Comparison of ENCODE assay signal across 9 mouse cellular contexts in genomic region chr9:22095854-22096307, GRCm38 (mm10). TPM values are rescaled to one million over a fixed set of nuclear protein-coding genes. Genes with fewer than 3 reads are reported as not detected.
DNase-seq lines count a peak whose midpoint lies in the region; ATAC-seq and TF ChIP-seq lines count a peak whose summit lies in the region.
"Had no signal": no experiment of that assay in that cellular context is flagged by ENCODE, and none has a peak within 500 bp of the region (broad histone marks: within the 10 kb centered on the region; RNA-seq: fewer than 3 reads in every experiment).

No protein-coding gene starts in this region.

- no peak for TF ChIP-seq EP300 in ES-Bruce4 (IDR thresholded peaks at IDR 0.05; ENCODE audit: insufficient read depth, low read depth, low read length)
- no peak for TF ChIP-seq EP300 in heart, postnatal 0 days (IDR thresholded peaks at IDR 0.05; ENCODE audit: low read depth)

- no peak for TF ChIP-seq POLR2A in ES-Bruce4 (IDR thresholded peaks at IDR 0.05; ENCODE audit: insufficient read depth, low read length)
- no peak for TF ChIP-seq POLR2A in lung, adult 2 months (IDR thresholded peaks at IDR 0.05; ENCODE audit: borderline replicate concordance, extremely low read depth, low read depth, low read length)

- no peaks in the 10 kb centered on the region for H3K9me3 ChIP-seq in ES-Bruce4 (replicated peaks; ENCODE audit: control insufficient read depth, insufficient read depth, low read length, poor library complexity, severe bottlenecking)
- no peaks in the 10 kb centered on the region for H3K9me3 ChIP-seq in forebrain, embryonic 12.5 days
- H3K9me3 ChIP-seq in heart, postnatal 0 days (replicated peaks; ENCODE audit: control insufficient read depth, low read length): no peaks in the 10 kb centered on the region
- no peaks in the 10 kb centered on the region for H3K9me3 ChIP-seq in neural tube, embryonic 15.5 days (replicated peaks)

- H3K4me2 ChIP-seq in forebrain, embryonic 12.5 days: peak overlapping the region; percentile 65
- H3K4me2 ChIP-seq in heart, postnatal 0 days (ENCODE audit: low read depth, low read length): peak overlapping the region; percentile 68
- peak overlapping the region; percentile 68 for H3K4me2 ChIP-seq in neural tube, embryonic 15.5 days

- no peaks in the 10 kb centered on the region; the same call in 1 of the 2 replicates for H3K27me3 ChIP-seq in ES-Bruce4 (ENCODE audit: control insufficient read depth, insufficient read depth, low read length, poor library complexity, severe bottlenecking)
- peaks cover 52% of the 10 kb centered on the region for H3K27me3 ChIP-seq in forebrain, embryonic 12.5 days
- 0 out of 2 replicates have a peak, but pooled peaks cover 3% of the 10 kb centered on the region for H3K27me3 ChIP-seq in heart, postnatal 0 days (ENCODE audit: control insufficient read depth, insufficient read depth, low read length)
- peaks cover 38% of the 10 kb centered on the region for H3K27me3 ChIP-seq in neural tube, embryonic 15.5 days (replicated peaks)

- H3K4me3 ChIP-seq in ES-Bruce4 (ENCODE audit: low read depth, low read length): peak overlapping the region; percentile 25
- peak overlapping the region; percentile 36 for H3K4me3 ChIP-seq in forebrain, embryonic 12.5 days (replicated peaks)
- H3K4me3 ChIP-seq in heart, postnatal 0 days (ENCODE audit: low read depth, low read length): peak overlapping the region; percentile 40
- H3K4me3 ChIP-seq in lung, adult 2 months (replicated peaks; ENCODE audit: extremely low read depth, low read depth, low read length): peak overlapping the region; percentile 32
- H3K4me3 ChIP-seq in neural tube, embryonic 15.5 days (replicated peaks): peak overlapping the region; percentile 36

- TF ChIP-seq CTCF in ES-Bruce4 (IDR thresholded peaks at IDR 0.05; ENCODE audit: low read depth, low read length): peak; percentile 53
- peak; percentile 71 for TF ChIP-seq CTCF in heart, postnatal 0 days (IDR thresholded peaks at IDR 0.05; ENCODE audit: low read depth)
- TF ChIP-seq CTCF in lung, adult 2 months (IDR thresholded peaks at IDR 0.05; ENCODE audit: insufficient read depth, low read length): peak; percentile 65

- peak overlapping the region; percentile 52 for H3K9ac ChIP-seq in ES-Bruce4 (ENCODE audit: low read depth, poor library complexity, severe bottlenecking)
- H3K9ac ChIP-seq in forebrain, embryonic 12.5 days: peak overlapping the region; percentile 59
- H3K9ac ChIP-seq in heart, postnatal 0 days (replicated peaks; ENCODE audit: low read depth, low read length): peak overlapping the region; percentile 30
- peak overlapping the region; percentile 36; the same call in 1 of the 2 replicates for H3K9ac ChIP-seq in neural tube, embryonic 15.5 days (replicated peaks)

- H3K4me1 ChIP-seq in ES-Bruce4 (ENCODE audit: control insufficient read depth, insufficient read depth, low read length): peaks cover 3% of the 10 kb centered on the region
- peaks cover 5% of the 10 kb centered on the region; the same call in 1 of the 2 replicates for H3K4me1 ChIP-seq in forebrain, embryonic 12.5 days
- H3K4me1 ChIP-seq in heart, postnatal 0 days (ENCODE audit: control insufficient read depth, insufficient read depth): 0 out of 2 replicates have a peak, but pooled peaks cover 11% of the 10 kb centered on the region
- peaks cover 2% of the 10 kb centered on the region; the same call in 1 of the 2 replicates for H3K4me1 ChIP-seq in lung, adult 2 months (ENCODE audit: control insufficient read depth, insufficient read depth, low read length)
- H3K4me1 ChIP-seq in neural tube, embryonic 15.5 days: peaks cover 13% of the 10 kb centered on the region

- no peaks in the 10 kb centered on the region for H3K36me3 ChIP-seq in ES-Bruce4 (ENCODE audit: control insufficient read depth, insufficient read depth, low read length, poor library complexity, severe bottlenecking)
- H3K36me3 ChIP-seq in forebrain, embryonic 12.5 days (replicated peaks): no peaks in the 10 kb centered on the region
- no peaks in the 10 kb centered on the region for H3K36me3 ChIP-seq in heart, postnatal 0 days (replicated peaks; ENCODE audit: control insufficient read depth, insufficient read depth, low read length)
- H3K36me3 ChIP-seq in neural tube, embryonic 15.5 days: no peaks in the 10 kb centered on the region

- ATAC-seq in cerebellum, adult (ENCODE audit: insufficient number of reproducible peaks, low FRiP score, low TSS enrichment): peak; percentile 64; the same call in 1 of the 2 replicates
- peak; percentile 79 for ATAC-seq in forebrain, embryonic 12.5 days (ENCODE audit: low FRiP score)
- ATAC-seq in heart, postnatal 0 days (ENCODE audit: insufficient read depth, low read depth): peak; percentile 82
- ATAC-seq in neural tube, embryonic 15.5 days (ENCODE audit: low FRiP score): peak; percentile 63

- no peak overlapping the region for H3K27ac ChIP-seq in ES-Bruce4 (ENCODE audit: insufficient read depth, low read length)
- no peak overlapping the region for H3K27ac ChIP-seq in forebrain, embryonic 12.5 days
- H3K27ac ChIP-seq in heart, postnatal 0 days (ENCODE audit: low read depth): no peak overlapping the region
- H3K27ac ChIP-seq in neural tube, embryonic 15.5 days (replicated peaks): no peak overlapping the region

- peak; percentile 60 for DNase-seq in heart, postnatal 0 days (ENCODE audit: low spot score)
- DNase-seq in kidney, postnatal 36 days: peak; percentile 83 to 93
- peak; percentile 78 for DNase-seq in lung, adult 2 months
- peak; percentile 67 for DNase-seq in testis, postnatal 14 days (ENCODE audit: low spot score)

- 3% methylated on average over 24 of the region's 24 CpGs for WGBS in forebrain, embryonic 12.5 days
- under 1% methylated on average over 24 of the region's 24 CpGs for WGBS in heart, postnatal 0 days
- WGBS in lung, adult 2 months: under 1% methylated on average over 24 of the region's 24 CpGs
- WGBS in neural tube, embryonic 15.5 days: 2% methylated on average over 24 of the region's 24 CpGs

RNA-seq across cellular contexts. Expression of gene Cnn1, which starts 3.1 kb away (rescaled TPM):
- polyA plus RNA-seq in ES-Bruce4 (2011; ENCODE audit: insufficient read depth, insufficient read length, low read depth, missing spikeins): 7.8 and 10.1 TPM in 2 replicates
- polyA plus RNA-seq in forebrain, embryonic 12.5 days (2016; fragmentation: Nextera tagmentation; extraction: Ambion mirVana): 2.3 and 3.9 TPM in 2 replicates
- 56.3 and 305 TPM in 2 replicates for total RNA-seq in heart, postnatal 0 days (2014; rRNA removed; ENCODE audit: low replicate concordance)
- 41.3 and 53.5 TPM in 2 replicates for polyA plus RNA-seq in heart, postnatal 0 days (2015; fragmentation: Nextera tagmentation; extraction: Ambion mirVana)
- 79.3 and 94.3 TPM in 2 replicates for polyA plus RNA-seq in lung, adult 2 months (2012; rRNA removed)
- 0.84 and 34.2 TPM in 2 replicates for polyA plus RNA-seq in neural tube, embryonic 15.5 days (2015; fragmentation: Nextera tagmentation; extraction: Ambion mirVana)

RNA-seq across cellular contexts. Expression of gene Ecsit, which starts 10.6 kb away (rescaled TPM):
- polyA plus RNA-seq in ES-Bruce4 (2011; ENCODE audit: insufficient read depth, insufficient read length, low read depth, missing spikeins): 20.9 and 21.9 TPM in 2 replicates
- polyA plus RNA-seq in forebrain, embryonic 12.5 days (2016; fragmentation: Nextera tagmentation; extraction: Ambion mirVana): 35.0 and 39.0 TPM in 2 replicates
- total RNA-seq in heart, postnatal 0 days (2014; rRNA removed; ENCODE audit: low replicate concordance): 106 and 138 TPM in 2 replicates
- 80.1 and 82.0 TPM in 2 replicates for polyA plus RNA-seq in heart, postnatal 0 days (2015; fragmentation: Nextera tagmentation; extraction: Ambion mirVana)
- polyA plus RNA-seq in lung, adult 2 months (2012; rRNA removed): 29.1 and 36.4 TPM in 2 replicates
- 63.9 and 65.5 TPM in 2 replicates for polyA plus RNA-seq in neural tube, embryonic 15.5 days (2015; fragmentation: Nextera tagmentation; extraction: Ambion mirVana)

RNA-seq across cellular contexts. Expression of gene Elof1, which starts 21.1 kb away (rescaled TPM):
- polyA plus RNA-seq in ES-Bruce4 (2011; ENCODE audit: insufficient read depth, insufficient read length, low read depth, missing spikeins): 48.4 and 49.8 TPM in 2 replicates
- 178 and 186 TPM in 2 replicates for polyA plus RNA-seq in forebrain, embryonic 12.5 days (2016; fragmentation: Nextera tagmentation; extraction: Ambion mirVana)
- 86.6 and 132 TPM in 2 replicates for total RNA-seq in heart, postnatal 0 days (2014; rRNA removed; ENCODE audit: low replicate concordance)
- 82.3 and 89.1 TPM in 2 replicates for polyA plus RNA-seq in heart, postnatal 0 days (2015; fragmentation: Nextera tagmentation; extraction: Ambion mirVana)
- 176 and 180 TPM in 2 replicates for polyA plus RNA-seq in lung, adult 2 months (2012; rRNA removed)
- 183 and 193 TPM in 2 replicates for polyA plus RNA-seq in neural tube, embryonic 15.5 days (2015; fragmentation: Nextera tagmentation; extraction: Ambion mirVana)

RNA-seq across cellular contexts. Expression of gene Zfp653, which starts 24.7 kb away (rescaled TPM):
- 7.2 and 8.8 TPM in 2 replicates for polyA plus RNA-seq in ES-Bruce4 (2011; ENCODE audit: insufficient read depth, insufficient read length, low read depth, missing spikeins)
- 15.8 and 16.4 TPM in 2 replicates for polyA plus RNA-seq in forebrain, embryonic 12.5 days (2016; fragmentation: Nextera tagmentation; extraction: Ambion mirVana)
- total RNA-seq in heart, postnatal 0 days (2014; rRNA removed; ENCODE audit: low replicate concordance): 26.1 and 27.4 TPM in 2 replicates
- polyA plus RNA-seq in heart, postnatal 0 days (2015; fragmentation: Nextera tagmentation; extraction: Ambion mirVana): 4.0 and 4.3 TPM in 2 replicates
- 20.3 and 23.1 TPM in 2 replicates for polyA plus RNA-seq in lung, adult 2 months (2012; rRNA removed)
- polyA plus RNA-seq in neural tube, embryonic 15.5 days (2015; fragmentation: Nextera tagmentation; extraction: Ambion mirVana): 17.3 and 18.6 TPM in 2 replicates

RNA-seq across cellular contexts. Expression of gene Gm49318, which starts 24.8 kb away (rescaled TPM):
- not detected in 2 replicates for polyA plus RNA-seq in ES-Bruce4 (2011; ENCODE audit: insufficient read depth, insufficient read length, low read depth, missing spikeins)
- not detected in 2 replicates for polyA plus RNA-seq in forebrain, embryonic 12.5 days (2016; fragmentation: Nextera tagmentation; extraction: Ambion mirVana)
- not detected in 2 replicates for total RNA-seq in heart, postnatal 0 days (2014; rRNA removed; ENCODE audit: low replicate concordance)
- polyA plus RNA-seq in heart, postnatal 0 days (2015; fragmentation: Nextera tagmentation; extraction: Ambion mirVana): not detected in 2 replicates
- not detected in 2 replicates for polyA plus RNA-seq in lung, adult 2 months (2012; rRNA removed)
- not detected in 2 replicates for polyA plus RNA-seq in neural tube, embryonic 15.5 days (2015; fragmentation: Nextera tagmentation; extraction: Ambion mirVana)
- total RNA-seq: layer of hippocampus, adult 8-10 months had no signal
